Mouse (Mus musculus) intestine, embryonic 16.5 days (tissue): ENCODE results near the gene Olfr849. TPM values are rescaled to one million over a fixed set of nuclear protein-coding genes. Genes with fewer than 3 reads are reported as not detected.

ENCODE experiments used
- ATAC-seq: fragments of 200-750 bp; cut with Nextera tagmentation; 2 replicates; pipeline ENCODE4 v1.8.0; 2017; ENCODE audit warnings: moderate TSS enrichment, moderate library complexity
- H3K27ac ChIP-seq: fragments of 300-500 bp; sonication (generic); 2 replicates; pipeline ENCODE4 v1.5.1; 2014; ENCODE audit warnings: mild to moderate bottlenecking, low read length
- H3K27me3 ChIP-seq: fragments of 300-500 bp; sonication (generic); replicated peaks from 2 replicates; pipeline ENCODE4 v1.6.1; 2014; ENCODE audit warnings: low read length, control low read depth, mixed read lengths; ENCODE audit not compliant: control insufficient read depth, insufficient read depth
- H3K36me3 ChIP-seq: fragments of 300-500 bp; sonication (generic); 2 replicates; pipeline ENCODE4 v1.6.1; 2014; ENCODE audit warnings: low read length, control low read depth; ENCODE audit not compliant: control insufficient read depth, insufficient read depth
- H3K4me1 ChIP-seq: fragments of 300-500 bp; sonication (generic); 2 replicates; pipeline ENCODE4 v1.6.1; 2014; ENCODE audit warnings: low read length, control low read depth, mixed read lengths; ENCODE audit not compliant: control insufficient read depth, insufficient read depth
- H3K4me2 ChIP-seq: fragments of 300-500 bp; sonication (generic); 2 replicates; pipeline ENCODE4 v1.6.1; 2014; ENCODE audit warnings: low read depth, low read length, control low read depth
- H3K4me3 ChIP-seq: fragments of 300-500 bp; sonication (generic); 2 replicates; pipeline ENCODE4 v1.5.1; 2014; ENCODE audit warnings: mild to moderate bottlenecking, low read length
- H3K9ac ChIP-seq: fragments of 300-500 bp; sonication (generic); 2 replicates; pipeline ENCODE4 v1.6.1; 2014; ENCODE audit warnings: low read depth, low read length
- H3K9me3 ChIP-seq: fragments of 300-500 bp; sonication (generic); 2 replicates; pipeline ENCODE4 v1.6.1; 2016; ENCODE audit warnings: low read length, control low read depth; ENCODE audit not compliant: control insufficient read depth
- WGBS: fragments of 180-500 bp; shearing (Covaris S2); extraction: QIAGEN DNeasy Blood & Tissue Kit; methylation state at CpG from one replicate; pipeline ENCODE4 v1.1.7; 2014; 5-methylcytosine and 5-hydroxymethylcytosine counted together
- polyA plus RNA-seq: library from polyadenylated mRNA; unstranded; fragments of >200 nt; fragmentation: Nextera tagmentation; extraction: Ambion mirVana; gene quantifications from 2 replicates; pipeline ENCODE4 v1.2.1, GENCODE M21; 2015

Olfr849 gene
- polyA plus RNA-seq: not detected in 2 replicates

- no peaks in the 10 kb centered on the region for H3K27me3 ChIP-seq
- WGBS: 86% methylated on average over 2 of the region's 2 CpGs
- H3K4me1 ChIP-seq: no peaks in the 10 kb centered on the region
- H3K9me3 ChIP-seq: no peaks in the 10 kb centered on the region
- no peak within 1 kb of the TSS for H3K9ac ChIP-seq
- no peak for ATAC-seq
- H3K36me3 ChIP-seq: no peaks in the 10 kb centered on the region
- H3K4me3 ChIP-seq: no peak within 1 kb of the TSS
- H3K27ac ChIP-seq: no peak within 1 kb of the TSS
- no peak within 1 kb of the TSS for H3K4me2 ChIP-seq
Measured at GRCm38 (mm10) chr9:19439966-19440365, at the start of gene Olfr849. Gene Olfr849, plus strand, starts transcription at chr9:19440266.

- no peak within 1 kb of the TSS for H3K27ac ChIP-seq
- no peak within 1 kb of the TSS for H3K4me3 ChIP-seq
- H3K9ac ChIP-seq: no peak within 1 kb of the TSS
- H3K4me2 ChIP-seq: no peak within 1 kb of the TSS
- no peaks in the 10 kb centered on the region for H3K36me3 ChIP-seq
- no peaks in the 10 kb centered on the region for H3K4me1 ChIP-seq
- no peaks in the 10 kb centered on the region for H3K27me3 ChIP-seq
- H3K9me3 ChIP-seq: no peaks in the 10 kb centered on the region
- no peak for ATAC-seq
Measured at GRCm38 (mm10) chr9:19478148-19478547, 38.1 kb downstream of the Olfr849 start, which contains the start of gene Olfr850. Gene Olfr850, minus strand, starts transcription at chr9:19478248.

DNA sequence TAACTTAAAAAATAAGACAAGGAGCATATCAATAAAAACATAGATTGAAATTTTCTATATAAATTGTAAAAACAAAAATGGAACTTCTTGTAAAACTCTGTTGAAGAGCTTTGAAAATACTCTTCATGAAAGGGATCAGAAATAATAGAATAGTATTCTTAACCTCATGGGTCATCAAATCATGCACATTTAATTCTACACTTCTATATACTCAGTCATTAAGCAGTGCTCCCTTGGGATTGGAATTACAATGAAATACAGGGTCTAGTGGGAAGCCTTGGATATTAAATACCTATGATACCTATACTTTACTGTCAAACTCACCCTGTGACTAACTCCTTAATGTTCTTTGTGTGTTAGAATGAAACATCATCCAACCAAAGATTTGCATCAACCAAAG lies 52.9 kb downstream of the Olfr849 start, which contains the start of gene Olfr851:
Olfr851 (plus strand) TSS at position 301 of the 400 bp plus-strand sequence.
- no peak within 1 kb of the TSS for H3K27ac ChIP-seq
- H3K4me3 ChIP-seq: no peak within 1 kb of the TSS
- no peak within 1 kb of the TSS for H3K9ac ChIP-seq
- H3K9me3 ChIP-seq: no peaks in the 10 kb centered on the region
- H3K4me1 ChIP-seq: no peaks in the 10 kb centered on the region
- H3K36me3 ChIP-seq: no peaks in the 10 kb centered on the region
- H3K27me3 ChIP-seq: no peaks in the 10 kb centered on the region
- no peak within 1 kb of the TSS for H3K4me2 ChIP-seq
- no peak for ATAC-seq

Other genes starting within 250 kb of the Olfr849 start
- gene Olfr843, start 188.3 kb upstream of the Olfr849 start, polyA plus RNA-seq: not detected in 2 replicates
- not detected in 2 replicates for gene Olfr844, start 123.9 kb upstream of the Olfr849 start, polyA plus RNA-seq
- gene Olfr845, start 103.8 kb upstream of the Olfr849 start, polyA plus RNA-seq: not detected in 2 replicates
- not detected in 2 replicates for gene Olfr846, start 76.3 kb upstream of the Olfr849 start, polyA plus RNA-seq
- gene Olfr847, start 61.6 kb upstream of the Olfr849 start, polyA plus RNA-seq: not detected in 2 replicates
- not detected in 2 replicates for gene Olfr850, start 38.0 kb downstream of the Olfr849 start, polyA plus RNA-seq
- gene Olfr851, start 53.0 kb downstream of the Olfr849 start, polyA plus RNA-seq: not detected in 2 replicates
- not detected in 2 replicates for gene Olfr853, start 100.8 kb downstream of the Olfr849 start, polyA plus RNA-seq
- not detected in 2 replicates for gene Olfr854, start 127.1 kb downstream of the Olfr849 start, polyA plus RNA-seq
- not detected in 2 replicates for gene Olfr855, start 142.4 kb downstream of the Olfr849 start, polyA plus RNA-seq
- gene Zfp317, start 181.8 kb downstream of the Olfr849 start, polyA plus RNA-seq: 19.8 and 21.8 TPM in 2 replicates